Mouse (Mus musculus) monocyte, adult 2 months (primary cell): ENCODE measurements around the gene Dnajb4.
"Not testable (repeated sequence)": the region's sequence is repeated elsewhere in the genome, so short reads cannot be mapped to it uniquely, and the experiment has no call there.

Source experiments
- DNase-seq, 2 experiments: peaks; one replicate each; pipeline ENCODE4 v3.0.0; 2022; ENCODE audit warnings: low spot score in 2 of 2, low read depth in 1 of 2

Gene Dnajb4

DNA sequence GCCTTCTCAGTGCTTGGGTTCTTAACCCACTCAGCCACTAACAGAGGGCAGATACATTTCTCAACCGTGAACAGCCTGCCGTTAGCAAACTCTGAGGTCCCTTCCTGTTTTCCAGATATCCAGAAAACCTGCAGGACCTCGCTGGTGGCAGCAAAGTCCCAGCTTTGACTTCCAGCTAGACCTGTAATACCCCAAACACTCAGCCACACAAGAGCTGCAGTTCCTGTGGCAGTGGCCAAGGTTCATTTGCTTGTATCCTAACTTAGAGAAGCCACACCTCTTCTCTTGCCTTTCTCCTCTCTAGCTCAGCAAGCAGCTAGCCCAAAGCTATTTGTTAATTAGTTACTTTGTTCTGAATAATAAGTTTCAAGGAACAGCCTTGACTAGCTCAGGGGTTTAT, 60.2 kb downstream of the Dnajb4 start:
- no peak for DNase-seq

- no peak for DNase-seq
These were observed 60.7 kb downstream of the Dnajb4 start for GRCm38 (mm10) chr3:152149449-152149848.

GRCm38 (mm10) chr3:152147085-152147831, 62.8 kb downstream of the Dnajb4 start:
- no peak for DNase-seq

DNA sequence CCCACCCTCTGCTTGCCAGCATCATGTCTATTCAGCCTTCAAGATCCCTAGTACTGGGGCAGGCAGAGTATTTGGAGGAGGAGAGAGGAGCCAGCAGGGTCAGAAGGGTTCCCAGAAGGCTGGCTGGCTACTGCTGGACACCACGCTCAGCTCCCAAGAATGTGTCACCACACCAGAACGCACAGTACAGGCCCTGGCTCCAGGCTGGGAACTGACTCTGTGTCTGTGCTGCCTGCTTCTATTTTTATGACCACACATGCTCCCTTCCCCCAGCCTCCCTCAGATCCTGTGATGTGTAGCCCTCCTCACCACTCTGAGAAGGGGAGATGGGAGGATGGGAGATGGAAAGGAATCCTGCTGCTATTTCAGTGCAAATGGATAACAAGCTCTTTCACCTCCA, 64.9 kb downstream of the Dnajb4 start:
- DNase-seq: no peak

GRCm38 (mm10) chr3:152142989-152143695, 67.0 kb downstream of the Dnajb4 start:
- no peak for DNase-seq

- no peak for DNase-seq
These were observed 68.0 kb downstream of the Dnajb4 start for GRCm38 (mm10) chr3:152142146-152142545.

GRCm38 (mm10) chr3:152139308-152139707, 70.8 kb downstream of the Dnajb4 start:
- not testable (repeated sequence) for DNase-seq

DNA sequence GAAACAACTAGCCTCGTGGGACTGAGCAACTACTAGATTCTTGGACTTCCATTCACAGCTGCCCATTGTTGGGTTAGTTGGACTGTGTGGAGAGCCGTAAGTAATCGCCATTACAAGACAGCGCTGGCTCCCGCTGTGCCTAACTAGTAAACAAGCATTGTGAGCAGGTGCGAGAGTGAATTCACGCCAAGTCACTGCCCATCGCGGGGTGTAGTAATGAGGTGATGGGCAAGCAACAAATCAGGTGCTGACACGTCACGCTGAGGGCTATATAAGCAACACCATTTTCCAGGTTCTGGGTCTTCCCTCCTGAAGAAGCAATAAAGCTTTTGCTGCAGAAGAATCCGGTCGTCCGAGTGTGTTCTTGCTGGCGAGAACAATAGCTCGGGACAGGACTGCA, 74.0 kb downstream of the Dnajb4 start:
- DNase-seq: not testable (repeated sequence)

- DNase-seq: no peak
These were observed 76.5 kb downstream of the Dnajb4 start for GRCm38 (mm10) chr3:152133621-152134020.

DNA sequence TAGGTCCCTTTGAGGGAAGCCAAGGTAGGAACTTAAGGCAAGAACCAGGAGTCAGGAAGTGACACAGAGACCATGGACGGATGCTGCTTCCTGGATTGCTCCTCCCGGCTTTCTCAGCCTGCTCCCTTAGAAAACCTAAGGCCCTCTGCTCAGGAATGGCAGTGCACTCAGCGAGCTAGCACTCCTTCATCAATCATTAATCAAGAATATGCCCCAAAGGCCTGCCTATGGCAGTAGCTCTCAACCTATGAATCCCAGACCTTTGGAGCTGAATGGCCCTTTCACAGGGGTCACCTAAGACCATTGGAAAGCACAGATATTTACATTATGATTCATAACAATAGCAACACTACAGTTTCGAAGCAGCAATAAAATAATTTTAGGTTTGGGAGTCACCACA, 79.1 kb downstream of the Dnajb4 start:
- DNase-seq: no peak

DNA sequence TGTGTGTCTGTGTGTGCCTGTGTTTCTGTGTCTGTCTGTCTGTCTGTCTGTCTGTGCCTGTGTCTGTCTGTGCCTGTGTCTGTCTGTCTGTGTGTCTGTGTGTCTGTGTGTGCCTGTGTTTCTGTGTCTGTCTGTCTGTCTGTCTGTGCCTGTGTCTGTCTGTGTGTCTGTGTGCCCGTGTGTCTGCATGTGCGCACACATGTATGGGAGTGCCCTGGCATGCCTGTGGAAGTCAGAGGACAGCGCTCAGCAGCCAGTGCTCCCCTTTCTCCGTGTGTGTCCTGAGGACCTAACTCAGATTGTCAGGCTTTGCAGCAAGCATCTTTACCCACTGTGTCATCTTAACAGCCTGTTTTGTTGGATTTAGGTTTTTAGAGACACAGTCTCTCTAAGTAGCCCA, 80.7 kb downstream of the Dnajb4 start:
- not testable (repeated sequence) for DNase-seq

DNA sequence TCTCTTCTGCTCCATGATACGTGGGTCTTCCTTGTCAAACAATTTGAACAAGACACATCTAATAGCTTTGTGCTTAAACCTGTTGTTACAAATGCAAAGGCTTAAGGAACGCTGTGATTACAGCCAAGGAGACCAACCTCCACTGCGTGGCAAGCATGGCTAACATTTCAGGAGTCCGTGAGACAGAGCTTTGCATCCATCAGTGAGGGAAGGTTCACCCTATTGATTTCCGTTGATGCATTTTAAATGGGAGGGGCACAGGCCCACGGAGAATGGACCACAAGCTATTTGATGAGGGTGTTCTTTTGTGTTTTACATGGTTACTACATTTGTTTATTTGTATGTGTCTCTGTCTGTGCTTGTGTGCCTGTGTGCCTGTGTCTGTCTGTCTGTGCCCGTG, 81.5 kb downstream of the Dnajb4 start:
- DNase-seq: no peak
